Mouse (Mus musculus): ENCODE measurements around the gene Ppp2r5a. TPM values are rescaled to one million over a fixed set of nuclear protein-coding genes. Genes with fewer than 3 reads are reported as not detected.

Ppp2r5a gene
- polyA plus RNA-seq, 1 experiment, result 14.2 TPM

- Histone ChIP-seq H3K27me3 (ENCODE audit: control insufficient read depth, insufficient read depth, low read length) (no peaks in the 10 kb centered on the region), H3K36me3 (ENCODE audit: control insufficient read depth, insufficient read depth, low read length) (no peaks in the 10 kb centered on the region), H3K4me3 (ENCODE audit: control insufficient read depth, low read depth, low read length) (peak overlapping the region; percentile 96), H3K27ac (ENCODE audit: control insufficient read depth, insufficient read depth, low read depth, low read length) (peak overlapping the region; percentile 37), H3K4me1 (ENCODE audit: control insufficient read depth, insufficient read depth, low read length) (peaks cover 3% of the 10 kb centered on the region)
- no peak for TF ChIP-seq POLR2A (IDR thresholded peaks at IDR 0.05; ENCODE audit: control insufficient read depth, low read depth, low read length)
- no peak for TF ChIP-seq CTCF (IDR thresholded peaks at IDR 0.05; ENCODE audit: control insufficient read depth, insufficient read depth, insufficient replicate concordance, low read depth, low read length)
These were observed 7.1 kb downstream of the Ppp2r5a start for GRCm38 (mm10) chr1:191395871-191396433.

- no peaks in the 10 kb centered on the region for H3K27me3 ChIP-seq (ENCODE audit: control insufficient read depth, insufficient read depth, low read length)
- H3K4me3 ChIP-seq (ENCODE audit: control insufficient read depth, low read depth, low read length), result no peak overlapping the region
- H3K36me3 ChIP-seq (ENCODE audit: control insufficient read depth, insufficient read depth, low read length), result no peaks in the 10 kb centered on the region
- H3K27ac ChIP-seq (ENCODE audit: control insufficient read depth, insufficient read depth, low read depth, low read length), result no peak overlapping the region
- TF ChIP-seq CTCF (IDR thresholded peaks at IDR 0.05; ENCODE audit: control insufficient read depth, insufficient read depth, insufficient replicate concordance, low read depth, low read length), result no peak
- no peak for TF ChIP-seq POLR2A (IDR thresholded peaks at IDR 0.05; ENCODE audit: control insufficient read depth, low read depth, low read length)
- peaks cover 3% of the 10 kb centered on the region; the same call in 1 of the 2 replicates for H3K4me1 ChIP-seq (ENCODE audit: control insufficient read depth, insufficient read depth, low read length)
These were observed 7.9 kb downstream of the Ppp2r5a start for GRCm38 (mm10) chr1:191395200-191395599.

DNA sequence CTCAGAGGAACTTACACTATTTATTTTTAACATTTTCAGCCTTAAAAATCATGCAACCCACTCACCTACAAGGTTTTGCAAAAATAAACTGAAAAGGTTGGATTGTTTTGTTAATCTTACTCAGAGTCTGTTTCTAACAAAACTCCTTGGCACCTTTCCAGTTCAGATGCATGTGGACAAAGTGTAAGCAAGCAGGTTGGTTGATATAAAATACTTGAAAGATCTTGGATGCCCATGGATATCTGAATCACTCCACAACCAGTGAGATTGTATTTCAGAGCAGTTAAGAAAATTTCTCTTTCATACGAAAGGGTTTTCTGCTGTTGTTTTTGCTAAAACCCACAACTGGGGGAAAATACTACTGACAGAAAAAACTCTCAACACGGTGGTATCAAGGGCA lies 8.9 kb downstream of the Ppp2r5a start:
- TF ChIP-seq POLR2A (IDR thresholded peaks at IDR 0.05; ENCODE audit: control insufficient read depth, low read depth, low read length) (no peak), CTCF (IDR thresholded peaks at IDR 0.05; ENCODE audit: control insufficient read depth, insufficient read depth, insufficient replicate concordance, low read depth, low read length) (no peak)
- Histone ChIP-seq H3K27me3 (ENCODE audit: control insufficient read depth, insufficient read depth, low read length) (no peaks in the 10 kb centered on the region), H3K36me3 (ENCODE audit: control insufficient read depth, insufficient read depth, low read length) (no peaks in the 10 kb centered on the region), H3K4me3 (ENCODE audit: control insufficient read depth, low read depth, low read length) (no peak overlapping the region), H3K27ac (ENCODE audit: control insufficient read depth, insufficient read depth, low read depth, low read length) (no peak overlapping the region), H3K4me1 (ENCODE audit: control insufficient read depth, insufficient read depth, low read length) (peaks cover 3% of the 10 kb centered on the region; the same call in 1 of the 2 replicates)

- no peak overlapping the region for H3K27ac ChIP-seq (ENCODE audit: control insufficient read depth, insufficient read depth, low read depth, low read length)
- TF ChIP-seq POLR2A (IDR thresholded peaks at IDR 0.05; ENCODE audit: control insufficient read depth, low read depth, low read length) (no peak), CTCF (IDR thresholded peaks at IDR 0.05; ENCODE audit: control insufficient read depth, insufficient read depth, insufficient replicate concordance, low read depth, low read length) (no peak)
- H3K36me3 ChIP-seq (ENCODE audit: control insufficient read depth, insufficient read depth, low read length), result no peaks in the 10 kb centered on the region
- H3K4me3 ChIP-seq (ENCODE audit: control insufficient read depth, low read depth, low read length), result no peak overlapping the region
- H3K27me3 ChIP-seq (ENCODE audit: control insufficient read depth, insufficient read depth, low read length), result no peaks in the 10 kb centered on the region
- peaks cover 3% of the 10 kb centered on the region; the same call in 1 of the 2 replicates for H3K4me1 ChIP-seq (ENCODE audit: control insufficient read depth, insufficient read depth, low read length)
These were observed 9.5 kb downstream of the Ppp2r5a start for GRCm38 (mm10) chr1:191393536-191393935.

DNA sequence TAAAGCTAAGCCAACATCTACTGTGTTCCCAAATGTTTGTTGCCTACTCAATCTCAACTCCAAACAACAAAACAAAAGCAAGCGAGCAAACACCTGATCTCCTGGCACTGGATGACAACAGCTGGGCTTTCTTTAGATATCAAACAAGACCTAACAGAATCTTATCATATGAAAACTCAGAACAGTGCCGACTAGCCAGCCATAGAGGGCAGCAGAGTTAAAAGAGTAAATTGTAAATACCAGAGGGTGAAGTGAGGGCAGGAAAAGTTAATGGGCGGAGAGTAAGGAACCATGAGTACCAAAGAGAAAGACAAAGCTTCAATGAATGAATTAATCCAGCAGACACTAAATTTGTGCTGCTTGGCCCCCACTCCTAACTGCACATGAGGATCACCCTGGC lies 11.8 kb downstream of the Ppp2r5a start:
- H3K27ac ChIP-seq (ENCODE audit: control insufficient read depth, insufficient read depth, low read depth, low read length), result no peak overlapping the region
- H3K4me1 ChIP-seq (ENCODE audit: control insufficient read depth, insufficient read depth, low read length), result no peaks in the 10 kb centered on the region
- no peaks in the 10 kb centered on the region for H3K36me3 ChIP-seq (ENCODE audit: control insufficient read depth, insufficient read depth, low read length)
- no peaks in the 10 kb centered on the region for H3K27me3 ChIP-seq (ENCODE audit: control insufficient read depth, insufficient read depth, low read length)
- no peak overlapping the region for H3K4me3 ChIP-seq (ENCODE audit: control insufficient read depth, low read depth, low read length)
- TF ChIP-seq CTCF (IDR thresholded peaks at IDR 0.05; ENCODE audit: control insufficient read depth, insufficient read depth, insufficient replicate concordance, low read depth, low read length), result no peak
- no peak for TF ChIP-seq POLR2A (IDR thresholded peaks at IDR 0.05; ENCODE audit: control insufficient read depth, low read depth, low read length)

DNA sequence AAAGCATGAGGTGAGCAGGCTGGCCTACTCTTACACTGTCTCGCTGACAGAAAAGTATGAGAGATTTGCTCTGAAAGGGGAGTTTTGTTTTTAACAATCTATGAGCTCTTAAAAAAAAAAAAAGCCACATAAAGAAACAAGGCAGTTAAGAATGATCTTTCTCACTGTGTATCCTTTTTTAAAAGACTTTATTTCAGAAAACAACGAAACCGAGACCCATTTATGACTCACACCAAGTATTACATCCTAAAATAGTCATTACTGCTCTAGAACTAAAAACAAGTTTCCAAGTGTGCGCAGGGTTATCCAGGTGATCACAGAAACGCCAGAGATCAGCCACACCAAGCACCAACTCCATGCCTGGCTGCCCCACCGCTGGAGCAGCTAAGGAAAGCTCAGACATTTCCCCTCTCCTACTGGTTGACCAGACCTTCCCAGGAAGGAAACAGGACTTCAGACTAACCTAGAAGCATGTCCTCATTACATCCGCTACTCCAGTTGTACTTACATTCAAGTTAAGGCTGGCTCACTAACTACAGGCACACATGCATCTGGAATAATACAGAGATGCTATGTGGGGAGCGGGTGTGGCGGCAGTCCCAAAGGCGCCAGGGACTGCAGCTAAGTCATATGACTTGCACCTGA lies 18.2 kb downstream of the Ppp2r5a start:
- Histone ChIP-seq H3K36me3 (ENCODE audit: control insufficient read depth, insufficient read depth, low read length) (no peaks in the 10 kb centered on the region), H3K27ac (ENCODE audit: control insufficient read depth, insufficient read depth, low read depth, low read length) (no peak overlapping the region), H3K4me3 (ENCODE audit: control insufficient read depth, low read depth, low read length) (no peak overlapping the region), H3K27me3 (ENCODE audit: control insufficient read depth, insufficient read depth, low read length) (no peaks in the 10 kb centered on the region), H3K4me1 (ENCODE audit: control insufficient read depth, insufficient read depth, low read length) (no peaks in the 10 kb centered on the region)
- no peak for TF ChIP-seq CTCF (IDR thresholded peaks at IDR 0.05; ENCODE audit: control insufficient read depth, insufficient read depth, insufficient replicate concordance, low read depth, low read length)
- TF ChIP-seq POLR2A (IDR thresholded peaks at IDR 0.05; ENCODE audit: control insufficient read depth, low read depth, low read length), result no peak

DNA sequence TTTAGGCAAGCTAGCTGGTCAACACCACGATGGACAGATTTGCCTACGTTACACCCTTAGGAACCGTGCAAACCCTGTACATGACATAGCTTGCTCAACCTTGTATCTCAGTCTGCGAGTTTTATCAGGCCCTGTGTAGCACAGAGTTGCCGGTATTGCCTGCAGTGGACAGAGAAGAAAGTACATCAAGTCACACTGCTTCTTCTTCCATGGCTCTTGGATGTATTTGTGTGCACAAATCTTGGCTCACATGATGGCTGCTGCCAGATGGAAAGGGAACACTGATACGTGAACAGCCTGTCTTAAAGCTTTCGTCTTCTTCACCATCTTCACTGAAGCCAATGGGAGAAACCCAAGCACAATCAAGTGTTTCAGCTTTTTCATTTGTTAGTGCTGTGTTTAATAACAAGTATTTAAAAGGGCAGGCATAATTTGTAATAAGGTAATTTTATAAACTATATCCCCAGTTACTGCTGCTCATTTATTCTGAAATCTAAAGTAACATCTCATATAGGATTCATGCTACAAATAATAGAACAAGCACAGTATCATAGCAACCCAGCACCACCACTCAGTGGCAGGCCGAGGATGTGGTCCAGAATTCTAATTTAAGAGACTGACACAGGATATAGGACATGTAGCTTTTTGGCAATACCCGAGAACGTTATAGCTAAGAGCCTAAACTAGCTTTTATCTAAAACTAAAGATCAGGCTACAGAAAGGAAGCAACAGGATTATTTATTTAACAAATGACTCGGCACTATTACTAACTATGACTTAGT lies 20.9 kb downstream of the Ppp2r5a start:
- no peak for TF ChIP-seq POLR2A (IDR thresholded peaks at IDR 0.05; ENCODE audit: control insufficient read depth, low read depth, low read length)
- no peak for TF ChIP-seq CTCF (IDR thresholded peaks at IDR 0.05; ENCODE audit: control insufficient read depth, insufficient read depth, insufficient replicate concordance, low read depth, low read length)
- no peaks in the 10 kb centered on the region for H3K4me1 ChIP-seq (ENCODE audit: control insufficient read depth, insufficient read depth, low read length)
- H3K4me3 ChIP-seq (ENCODE audit: control insufficient read depth, low read depth, low read length), result no peak overlapping the region
- H3K27ac ChIP-seq (ENCODE audit: control insufficient read depth, insufficient read depth, low read depth, low read length), result no peak overlapping the region
- no peaks in the 10 kb centered on the region for H3K27me3 ChIP-seq (ENCODE audit: control insufficient read depth, insufficient read depth, low read length)
- H3K36me3 ChIP-seq (ENCODE audit: control insufficient read depth, insufficient read depth, low read length), result no peaks in the 10 kb centered on the region

Measured in testis, adult 2 months (tissue).